Mouse (Mus musculus): ENCODE results near the gene March9. TPM values are rescaled to one million over a fixed set of nuclear protein-coding genes. Genes with fewer than 3 reads are reported as not detected.

Gene March9
- 12.9 TPM for polyA plus RNA-seq (2015; fragmentation: Illumina TruSeq; extraction: RNeasy Lipid Tissue Mini Kit (QIAGEN cat#74804); ENCODE audit: low read depth, low replicate concordance)

GRCm38 (mm10) chr10:127059968-127060916 lies at the start of gene March9:
TSS of gene March9 (minus strand) at chr10:127060184.

GRCm38 (mm10) chr10:127075080-127075479 lies 15.1 kb upstream of the March9 start, which contains the start of gene Agap2:
TSS of gene Agap2 (plus strand) at chr10:127075284.

GRCm38 (mm10) chr10:127070190-127071121 lies 10.5 kb upstream of the March9 start, which contains the start of gene Tspan31:
TSS of gene Tspan31 (minus strand) at chr10:127070264.

GRCm38 (mm10) chr10:127063239-127063872 lies 3.4 kb upstream of the March9 start, which contains the start of gene Cdk4:
TSS of gene Cdk4 (plus strand) at chr10:127063534.

GRCm38 (mm10) chr10:127047954-127048353 lies 12.0 kb downstream of the March9 start, which contains the start of gene Cyp27b1:
TSS of gene Cyp27b1 (plus strand) at chr10:127048250.

DNA sequence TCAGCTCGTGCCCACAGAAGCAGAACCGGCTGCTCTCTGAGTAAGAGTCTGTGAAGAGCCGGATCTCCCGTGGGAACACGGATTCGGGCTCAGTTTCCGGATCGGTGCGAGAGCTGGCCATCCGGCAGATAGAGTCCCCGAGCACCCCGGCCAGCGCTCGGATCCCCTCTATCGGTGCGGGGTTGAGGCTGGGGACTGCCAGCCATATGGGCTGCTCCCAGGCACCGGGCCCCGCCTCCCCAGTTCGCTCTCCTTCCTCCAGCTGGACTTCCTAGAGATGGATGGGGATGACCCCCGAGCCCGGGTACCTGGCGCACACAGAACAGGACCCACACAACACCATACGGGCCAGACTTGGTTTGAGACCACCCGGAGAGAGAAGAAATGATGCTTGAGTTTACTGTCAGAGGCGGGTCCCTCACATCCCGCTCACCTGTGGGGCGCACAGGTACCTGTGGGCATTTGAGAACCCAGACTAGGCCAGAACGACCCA lies 18.7 kb downstream of the March9 start, which contains the start of the genes Mettl1 and Eef1akmt3:
Gene Mettl1 (plus strand): TSS at position 141 of the 493 bp plus-strand sequence.
Gene Eef1akmt3 (minus strand): TSS at position 240 of the 493 bp plus-strand sequence.

GRCm38 (mm10) chr10:127030336-127031296 lies 29.4 kb downstream of the March9 start, which contains the start of gene Tsfm:
TSS of gene Tsfm (minus strand) at chr10:127030840.

Other genes with a start within 250 kb of the March9 start
- gene Atp23, start 158.8 kb downstream of the March9 start, polyA plus RNA-seq (2015; fragmentation: Illumina TruSeq; extraction: RNeasy Lipid Tissue Mini Kit (QIAGEN cat#74804); ENCODE audit: low read depth, low replicate concordance) = 9.2 TPM
- 50.5 TPM for gene Ctdsp2, start 81.5 kb downstream of the March9 start, polyA plus RNA-seq (2015; fragmentation: Illumina TruSeq; extraction: RNeasy Lipid Tissue Mini Kit (QIAGEN cat#74804); ENCODE audit: low read depth, low replicate concordance)
- 0.52 TPM for gene Avil, start 59.5 kb downstream of the March9 start, polyA plus RNA-seq (2015; fragmentation: Illumina TruSeq; extraction: RNeasy Lipid Tissue Mini Kit (QIAGEN cat#74804); ENCODE audit: low read depth, low replicate concordance)
- 28.8 TPM for gene Tsfm, start 29.3 kb downstream of the March9 start, polyA plus RNA-seq (2015; fragmentation: Illumina TruSeq; extraction: RNeasy Lipid Tissue Mini Kit (QIAGEN cat#74804); ENCODE audit: low read depth, low replicate concordance)
- 12.4 TPM for gene Mettl1, start 18.8 kb downstream of the March9 start, polyA plus RNA-seq (2015; fragmentation: Illumina TruSeq; extraction: RNeasy Lipid Tissue Mini Kit (QIAGEN cat#74804); ENCODE audit: low read depth, low replicate concordance)
- gene Eef1akmt3, start 18.7 kb downstream of the March9 start, polyA plus RNA-seq (2015; fragmentation: Illumina TruSeq; extraction: RNeasy Lipid Tissue Mini Kit (QIAGEN cat#74804); ENCODE audit: low read depth, low replicate concordance) = not detected
- 0.46 TPM for gene Cyp27b1, start 11.9 kb downstream of the March9 start, polyA plus RNA-seq (2015; fragmentation: Illumina TruSeq; extraction: RNeasy Lipid Tissue Mini Kit (QIAGEN cat#74804); ENCODE audit: low read depth, low replicate concordance)
- gene Cdk4, start 3.4 kb upstream of the March9 start, polyA plus RNA-seq (2015; fragmentation: Illumina TruSeq; extraction: RNeasy Lipid Tissue Mini Kit (QIAGEN cat#74804); ENCODE audit: low read depth, low replicate concordance) = 117 TPM
- 99.1 TPM for gene Tspan31, start 10.1 kb upstream of the March9 start, polyA plus RNA-seq (2015; fragmentation: Illumina TruSeq; extraction: RNeasy Lipid Tissue Mini Kit (QIAGEN cat#74804); ENCODE audit: low read depth, low replicate concordance)
- 315 TPM for gene Agap2, start 15.1 kb upstream of the March9 start, polyA plus RNA-seq (2015; fragmentation: Illumina TruSeq; extraction: RNeasy Lipid Tissue Mini Kit (QIAGEN cat#74804); ENCODE audit: low read depth, low replicate concordance)
- gene Os9, start 60.9 kb upstream of the March9 start, polyA plus RNA-seq (2015; fragmentation: Illumina TruSeq; extraction: RNeasy Lipid Tissue Mini Kit (QIAGEN cat#74804); ENCODE audit: low read depth, low replicate concordance) = 108 TPM
- gene B4galnt1, start 105.0 kb upstream of the March9 start, polyA plus RNA-seq (2015; fragmentation: Illumina TruSeq; extraction: RNeasy Lipid Tissue Mini Kit (QIAGEN cat#74804); ENCODE audit: low read depth, low replicate concordance) = 103 TPM
- 5.2 TPM for gene Slc26a10, start 120.5 kb upstream of the March9 start, polyA plus RNA-seq (2015; fragmentation: Illumina TruSeq; extraction: RNeasy Lipid Tissue Mini Kit (QIAGEN cat#74804); ENCODE audit: low read depth, low replicate concordance)
- gene Arhgef25, start 129.9 kb upstream of the March9 start, polyA plus RNA-seq (2015; fragmentation: Illumina TruSeq; extraction: RNeasy Lipid Tissue Mini Kit (QIAGEN cat#74804); ENCODE audit: low read depth, low replicate concordance) = 181 TPM
- 238 TPM for gene Dtx3, start 135.5 kb upstream of the March9 start, polyA plus RNA-seq (2015; fragmentation: Illumina TruSeq; extraction: RNeasy Lipid Tissue Mini Kit (QIAGEN cat#74804); ENCODE audit: low read depth, low replicate concordance)
- 84.7 TPM for gene Pip4k2c, start 151.4 kb upstream of the March9 start, polyA plus RNA-seq (2015; fragmentation: Illumina TruSeq; extraction: RNeasy Lipid Tissue Mini Kit (QIAGEN cat#74804); ENCODE audit: low read depth, low replicate concordance)
- gene Kif5a, start 203.2 kb upstream of the March9 start, polyA plus RNA-seq (2015; fragmentation: Illumina TruSeq; extraction: RNeasy Lipid Tissue Mini Kit (QIAGEN cat#74804); ENCODE audit: low read depth, low replicate concordance) = 1,243 TPM
- gene Dctn2, start 206.2 kb upstream of the March9 start, polyA plus RNA-seq (2015; fragmentation: Illumina TruSeq; extraction: RNeasy Lipid Tissue Mini Kit (QIAGEN cat#74804); ENCODE audit: low read depth, low replicate concordance) = 329 TPM
- gene Mbd6, start 228.8 kb upstream of the March9 start, polyA plus RNA-seq (2015; fragmentation: Illumina TruSeq; extraction: RNeasy Lipid Tissue Mini Kit (QIAGEN cat#74804); ENCODE audit: low read depth, low replicate concordance) = 25.4 TPM